Mouse (Mus musculus): ENCODE data around the gene Rab6a. TPM values are rescaled to one million over a fixed set of nuclear protein-coding genes. Genes with fewer than 3 reads are reported as not detected.

The Rab6a gene
- total and polyA plus RNA-seq, 2 experiments = 13.5 to 30.4 TPM

- WGBS = under 1% methylated on average over 31 of the region's 31 CpGs
- no peaks in the 10 kb centered on the region; the same call in 1 of the 2 replicates for H3K79me2 ChIP-seq (ENCODE audit: control insufficient read depth, insufficient read depth, low read length)
- peak; percentile 90 for DNase-seq (ENCODE audit: extremely low read depth, low read depth, low spot score)
- H3K27ac ChIP-seq (replicated peaks; ENCODE audit: insufficient read depth, low read depth, low read length) = peak overlapping the region; percentile 81
- TF ChIP-seq CTCF (IDR thresholded peaks at IDR 0.05; ENCODE audit: low read depth, low read length) = no peak
- TF ChIP-seq POLR2A (IDR thresholded peaks at IDR 0.05; ENCODE audit: extremely low read depth, insufficient read depth, low read length) = 0 out of 2 replicates have a peak, but pooled peaks have one; percentile 14
- H3K36me3 ChIP-seq (ENCODE audit: control insufficient read depth, insufficient read depth, low read length) = no peaks in the 10 kb centered on the region
- H3K9ac ChIP-seq (ENCODE audit: low read depth, low read length) = peak overlapping the region; percentile 78
- H3K4me1 ChIP-seq (ENCODE audit: control insufficient read depth, insufficient read depth, low read length) = peaks cover 1% of the 10 kb centered on the region; the same call in 1 of the 2 replicates
- no peaks in the 10 kb centered on the region for H3K27me3 ChIP-seq (ENCODE audit: control insufficient read depth, insufficient read depth, low read length)
- H3K4me3 ChIP-seq (ENCODE audit: insufficient read depth, low read depth, low read length) = peak overlapping the region; percentile 60
Observed at GRCm38 (mm10) chr7:100582727-100583236, 24.4 kb upstream of the Rab6a start.

DNA sequence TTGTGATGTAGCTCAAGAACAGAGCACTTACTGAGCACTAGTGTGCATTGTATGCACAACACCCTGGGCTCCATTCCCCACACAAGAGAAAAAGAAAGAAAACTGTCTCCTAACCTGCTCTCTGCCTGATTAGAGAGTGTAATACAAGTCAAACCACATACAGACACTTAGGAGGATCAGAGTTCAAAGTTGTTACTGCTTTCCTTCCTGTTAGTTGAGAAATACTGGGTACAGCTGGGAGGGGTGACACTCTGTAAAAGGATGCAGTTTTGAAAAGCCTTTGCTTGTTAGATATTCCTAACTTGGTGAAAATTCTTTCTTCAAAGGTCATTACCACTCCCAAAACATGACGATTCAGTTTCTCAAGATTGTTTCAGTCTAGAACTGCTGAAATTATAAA is 17.4 kb upstream of the Rab6a start:
- H3K4me3 ChIP-seq (ENCODE audit: insufficient read depth, low read depth, low read length) = no peak overlapping the region

DNA sequence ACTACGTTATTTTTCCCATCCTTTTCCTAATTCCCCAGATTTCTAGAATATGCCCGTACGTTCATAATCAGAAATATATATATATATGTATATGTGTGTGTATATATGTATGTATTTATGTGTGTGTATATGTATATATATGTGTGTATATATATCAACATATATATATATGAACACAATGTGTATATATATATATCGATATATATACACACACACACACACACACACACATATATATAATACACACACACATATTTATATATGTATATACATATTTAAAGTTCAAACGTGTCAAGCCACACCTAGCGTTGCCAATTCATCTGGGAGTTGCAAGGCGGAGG is 16.7 kb upstream of the Rab6a start:
- DNase-seq (ENCODE audit: extremely low read depth, low read depth, low spot score) = no peak
- TF ChIP-seq CTCF (IDR thresholded peaks at IDR 0.05; ENCODE audit: low read depth, low read length) (no peak), POLR2A (IDR thresholded peaks at IDR 0.05; ENCODE audit: extremely low read depth, insufficient read depth, low read length) (no peak)
- H3K27me3 ChIP-seq (ENCODE audit: control insufficient read depth, insufficient read depth, low read length) = no peaks in the 10 kb centered on the region
- 32% methylated on average over 7 of the region's 7 CpGs for WGBS
- H3K4me1 ChIP-seq (ENCODE audit: control insufficient read depth, insufficient read depth, low read length) = peaks cover 3% of the 10 kb centered on the region; the same call in 1 of the 2 replicates
- peak overlapping the region; percentile 53 for H3K4me3 ChIP-seq (ENCODE audit: insufficient read depth, low read depth, low read length)
- H3K9ac ChIP-seq (ENCODE audit: low read depth, low read length) = peak overlapping the region; percentile 41; the same call in 1 of the 2 replicates
- no peaks in the 10 kb centered on the region for H3K36me3 ChIP-seq (ENCODE audit: control insufficient read depth, insufficient read depth, low read length)
- no peaks in the 10 kb centered on the region for H3K79me2 ChIP-seq (ENCODE audit: control insufficient read depth, insufficient read depth, low read length)
- peak overlapping the region; percentile 28 for H3K27ac ChIP-seq (replicated peaks; ENCODE audit: insufficient read depth, low read depth, low read length)

More for the DNA sequence above, 17.4 kb upstream of the Rab6a start:
- H3K27ac ChIP-seq (replicated peaks; ENCODE audit: insufficient read depth, low read depth, low read length) = peak overlapping the region; percentile 60; the same call in 1 of the 2 replicates
- TF ChIP-seq CTCF (IDR thresholded peaks at IDR 0.05; ENCODE audit: low read depth, low read length) (no peak), POLR2A (IDR thresholded peaks at IDR 0.05; ENCODE audit: extremely low read depth, insufficient read depth, low read length) (no peak)
- no peaks in the 10 kb centered on the region for H3K27me3 ChIP-seq (ENCODE audit: control insufficient read depth, insufficient read depth, low read length)
- peak; percentile 71 for DNase-seq (ENCODE audit: extremely low read depth, low read depth, low spot score)
- WGBS = 46% methylated on average over 1 of the region's 1 CpGs
- no peak overlapping the region for H3K9ac ChIP-seq (ENCODE audit: low read depth, low read length)
- no peaks in the 10 kb centered on the region for H3K36me3 ChIP-seq (ENCODE audit: control insufficient read depth, insufficient read depth, low read length)
- H3K79me2 ChIP-seq (ENCODE audit: control insufficient read depth, insufficient read depth, low read length) = no peaks in the 10 kb centered on the region
- H3K4me1 ChIP-seq (ENCODE audit: control insufficient read depth, insufficient read depth, low read length) = peaks cover 3% of the 10 kb centered on the region; the same call in 1 of the 2 replicates

DNA sequence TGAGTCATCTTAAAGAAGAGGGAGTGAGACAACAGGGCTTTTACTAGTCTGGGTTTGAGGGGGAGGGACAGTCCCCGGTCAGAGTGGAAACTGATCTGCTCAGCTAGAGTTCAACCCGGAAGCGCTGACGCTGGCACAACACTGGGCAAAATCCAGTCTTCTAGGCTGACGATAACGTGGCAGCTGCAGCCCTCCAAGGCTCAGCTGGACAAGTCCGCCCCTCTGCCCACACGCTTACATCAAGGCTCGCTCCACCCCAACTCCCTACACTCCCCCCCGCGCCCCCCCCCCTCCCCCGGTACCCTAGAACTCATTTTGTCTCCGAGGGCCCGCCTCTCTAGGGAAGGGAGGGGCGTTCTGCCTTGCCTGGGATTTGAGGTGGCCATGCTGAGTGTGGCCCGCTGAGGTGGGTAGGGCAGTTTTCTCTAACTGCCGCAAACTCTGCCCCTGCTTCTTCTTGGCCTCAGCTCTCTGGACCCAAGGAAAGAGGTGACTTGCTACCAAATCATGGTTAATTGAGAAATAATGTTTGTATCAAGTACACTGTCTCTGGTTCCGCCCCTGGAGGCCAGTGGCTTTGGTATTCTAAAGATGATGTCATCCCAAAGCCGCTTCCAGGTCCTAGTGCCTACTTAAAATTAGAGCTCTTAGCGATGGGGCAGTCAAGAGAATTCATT is 16.2 kb upstream of the Rab6a start:
- Histone ChIP-seq H3K4me1 (ENCODE audit: control insufficient read depth, insufficient read depth, low read length) (peaks cover 3% of the 10 kb centered on the region; the same call in 1 of the 2 replicates), H3K27me3 (ENCODE audit: control insufficient read depth, insufficient read depth, low read length) (no peaks in the 10 kb centered on the region), H3K4me3 (ENCODE audit: insufficient read depth, low read depth, low read length) (peak overlapping the region; percentile 53), H3K36me3 (ENCODE audit: control insufficient read depth, insufficient read depth, low read length) (no peaks in the 10 kb centered on the region), H3K79me2 (ENCODE audit: control insufficient read depth, insufficient read depth, low read length) (no peaks in the 10 kb centered on the region), H3K9ac (ENCODE audit: low read depth, low read length) (peak overlapping the region; percentile 65), H3K27ac (replicated peaks; ENCODE audit: insufficient read depth, low read depth, low read length) (peak overlapping the region; percentile 70)
- TF ChIP-seq POLR2A (IDR thresholded peaks at IDR 0.05; ENCODE audit: extremely low read depth, insufficient read depth, low read length) (peak; percentile 71), CTCF (IDR thresholded peaks at IDR 0.05; ENCODE audit: low read depth, low read length) (no peak)
- DNase-seq (ENCODE audit: extremely low read depth, low read depth, low spot score) = peak; percentile 96
- 2% methylated on average over 20 of the region's 20 CpGs for WGBS

- Histone ChIP-seq H3K27me3 (ENCODE audit: control insufficient read depth, insufficient read depth, low read length) (no peaks in the 10 kb centered on the region), H3K4me3 (ENCODE audit: insufficient read depth, low read depth, low read length) (peak overlapping the region; percentile 53; the same call in 1 of the 2 replicates), H3K9ac (ENCODE audit: low read depth, low read length) (no peak overlapping the region), H3K79me2 (ENCODE audit: control insufficient read depth, insufficient read depth, low read length) (no peaks in the 10 kb centered on the region), H3K27ac (replicated peaks; ENCODE audit: insufficient read depth, low read depth, low read length) (peak overlapping the region; percentile 70; the same call in 1 of the 2 replicates), H3K4me1 (ENCODE audit: control insufficient read depth, insufficient read depth, low read length) (peaks cover 3% of the 10 kb centered on the region; the same call in 1 of the 2 replicates), H3K36me3 (ENCODE audit: control insufficient read depth, insufficient read depth, low read length) (no peaks in the 10 kb centered on the region)
- TF ChIP-seq CTCF (IDR thresholded peaks at IDR 0.05; ENCODE audit: low read depth, low read length) (no peak), POLR2A (IDR thresholded peaks at IDR 0.05; ENCODE audit: extremely low read depth, insufficient read depth, low read length) (no peak)
- no peak for DNase-seq (ENCODE audit: extremely low read depth, low read depth, low spot score)
- 5% methylated on average over 2 of the region's 2 CpGs for WGBS
Observed at GRCm38 (mm10) chr7:100591522-100591852, 15.7 kb upstream of the Rab6a start.

DNA sequence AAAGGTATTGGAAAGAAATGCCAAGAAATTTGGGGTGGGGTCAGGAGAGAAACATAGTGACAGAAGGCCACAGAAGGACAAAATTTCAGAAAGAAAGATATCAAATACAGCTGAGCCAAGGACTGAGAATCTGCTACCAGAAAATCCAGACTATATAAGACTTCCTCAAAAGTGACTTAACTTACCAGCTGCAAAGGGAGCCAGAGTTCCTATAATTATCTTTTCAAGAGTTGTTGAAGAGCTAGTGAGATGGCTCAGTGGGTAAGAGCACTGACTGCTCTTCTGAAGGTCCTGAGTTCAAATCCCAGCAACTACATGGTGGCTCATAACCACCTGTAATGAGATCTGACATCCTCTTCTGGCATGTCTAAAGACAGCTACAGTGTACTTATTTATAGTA is 13.9 kb upstream of the Rab6a start:
- no peaks in the 10 kb centered on the region for H3K36me3 ChIP-seq (ENCODE audit: control insufficient read depth, insufficient read depth, low read length)

More for the DNA sequence above, 13.9 kb upstream of the Rab6a start:
- TF ChIP-seq POLR2A (IDR thresholded peaks at IDR 0.05; ENCODE audit: extremely low read depth, insufficient read depth, low read length) = no peak
- H3K4me3 ChIP-seq (ENCODE audit: insufficient read depth, low read depth, low read length) = no peak overlapping the region
- DNase-seq (ENCODE audit: extremely low read depth, low read depth, low spot score) = no peak
- H3K9ac ChIP-seq (ENCODE audit: low read depth, low read length) = no peak overlapping the region
- H3K79me2 ChIP-seq (ENCODE audit: control insufficient read depth, insufficient read depth, low read length) = no peaks in the 10 kb centered on the region
- H3K4me1 ChIP-seq (ENCODE audit: control insufficient read depth, insufficient read depth, low read length) = peaks cover 3% of the 10 kb centered on the region; the same call in 1 of the 2 replicates
- H3K27me3 ChIP-seq (ENCODE audit: control insufficient read depth, insufficient read depth, low read length) = no peaks in the 10 kb centered on the region
- no peak overlapping the region for H3K27ac ChIP-seq (replicated peaks; ENCODE audit: insufficient read depth, low read depth, low read length)

Data from liver, adult 2 months (tissue).